Mouse (Mus musculus): ENCODE measurements around the gene Sec24d.
A peak's percentile ranks its signal among the peaks of the same experiment; 100 is the strongest.

Sec24d gene

DNA sequence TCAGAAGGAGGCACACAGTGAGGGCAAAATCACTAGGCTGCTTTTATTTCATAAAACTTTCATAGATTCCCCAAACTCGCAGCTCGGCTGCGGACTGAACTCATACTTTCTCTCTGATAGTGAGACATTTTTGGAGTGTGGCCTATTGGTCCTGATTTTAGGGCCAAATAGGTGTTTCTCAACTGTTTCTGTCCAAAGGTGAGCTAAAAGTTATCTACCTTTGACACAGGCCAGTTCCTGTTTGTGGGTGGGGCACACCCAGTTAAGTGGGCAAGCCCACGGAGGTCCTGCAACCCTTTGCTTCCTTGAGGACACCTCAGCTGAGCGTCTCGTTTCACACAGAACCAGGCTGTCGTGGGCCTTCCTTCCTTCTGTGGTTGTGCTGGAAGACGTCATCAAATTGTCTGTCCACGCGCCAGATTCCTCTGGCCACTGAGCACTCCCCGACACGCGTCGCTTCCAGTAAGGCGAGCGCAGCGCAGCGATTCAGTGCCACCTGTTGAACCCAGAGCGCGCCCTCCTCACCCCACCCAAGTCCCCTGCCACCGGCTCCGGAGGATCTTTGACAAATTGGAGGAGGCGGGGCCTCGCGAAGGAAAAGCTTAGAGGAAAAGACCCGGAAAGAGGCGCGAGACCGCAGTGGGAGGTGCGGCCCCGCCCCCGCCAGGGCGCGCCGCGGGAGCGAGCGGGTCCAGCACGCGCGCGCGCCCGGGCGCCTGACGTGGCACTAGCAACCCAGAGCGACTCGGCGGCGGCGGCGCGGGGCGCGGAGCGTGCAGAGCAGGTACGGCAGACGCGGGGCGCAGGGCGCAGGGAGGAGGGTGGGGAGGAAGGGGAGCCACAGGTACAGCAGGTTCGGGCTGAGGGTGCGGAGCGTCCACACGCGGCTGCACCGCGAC lies at the start of gene Sec24d:
Gene Sec24d (plus strand): TSS at position 703 of the 899 bp plus-strand sequence.
- DNase-seq = peak; percentile 91

DNA sequence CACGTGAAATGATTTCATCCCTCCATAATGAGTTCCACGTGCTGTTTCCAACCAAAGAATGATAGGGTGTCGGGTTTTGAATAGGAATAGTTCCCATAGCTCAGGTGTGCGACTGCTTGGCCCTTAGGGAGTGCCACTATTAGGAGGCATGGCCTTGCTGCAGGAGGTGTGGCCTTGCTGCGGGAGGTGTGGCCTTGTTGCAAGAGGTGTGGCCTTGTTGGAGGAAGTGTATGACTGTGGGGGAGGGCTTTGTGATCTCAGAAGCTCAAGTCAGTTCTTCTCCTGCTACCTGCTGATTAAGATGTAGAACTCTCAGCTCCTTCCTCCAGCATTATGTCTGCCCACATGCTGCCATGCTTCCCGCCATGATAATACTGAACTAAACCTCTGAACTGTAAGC lies 48.6 kb upstream of the Sec24d start:
- no peak for DNase-seq

DNA sequence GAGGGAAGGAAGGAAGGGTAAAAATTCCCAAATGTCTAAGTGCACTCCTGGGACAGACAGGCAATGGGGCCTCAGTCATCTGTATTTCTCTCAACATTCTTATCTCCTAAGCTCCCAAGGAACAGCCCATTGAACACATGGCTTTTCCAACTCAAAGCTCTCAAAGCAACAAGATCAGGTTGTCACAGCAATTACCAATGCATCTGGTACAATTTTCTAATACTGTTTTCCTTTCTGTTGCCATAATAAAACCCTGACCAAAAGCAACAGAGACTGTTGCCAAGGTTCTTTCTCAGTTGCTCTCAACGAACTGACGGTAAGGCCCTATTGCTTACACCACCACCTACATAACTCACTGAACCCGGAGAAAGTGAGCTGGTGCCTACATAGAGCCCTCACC lies 40.0 kb upstream of the Sec24d start:
- no peak for DNase-seq

DNA sequence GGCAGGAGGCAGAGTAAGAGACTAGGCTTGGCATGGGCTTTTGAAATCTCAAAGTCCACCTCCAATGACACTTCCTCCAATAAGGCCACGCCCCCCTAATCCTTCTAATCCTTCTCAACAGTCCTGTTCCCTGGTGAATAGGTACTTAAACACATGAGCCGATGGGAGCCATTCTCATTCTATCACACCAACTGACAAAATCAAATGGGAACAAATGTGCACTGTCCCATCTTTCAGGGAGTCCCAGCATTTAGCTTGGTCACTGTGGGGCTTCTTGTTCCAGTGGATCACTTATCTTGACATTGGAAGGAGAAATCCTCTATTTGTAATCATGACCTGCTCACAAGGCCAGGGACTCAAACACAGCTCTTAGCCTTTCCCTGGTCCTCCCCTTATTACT lies 35.6 kb upstream of the Sec24d start:
- DNase-seq = no peak

DNA sequence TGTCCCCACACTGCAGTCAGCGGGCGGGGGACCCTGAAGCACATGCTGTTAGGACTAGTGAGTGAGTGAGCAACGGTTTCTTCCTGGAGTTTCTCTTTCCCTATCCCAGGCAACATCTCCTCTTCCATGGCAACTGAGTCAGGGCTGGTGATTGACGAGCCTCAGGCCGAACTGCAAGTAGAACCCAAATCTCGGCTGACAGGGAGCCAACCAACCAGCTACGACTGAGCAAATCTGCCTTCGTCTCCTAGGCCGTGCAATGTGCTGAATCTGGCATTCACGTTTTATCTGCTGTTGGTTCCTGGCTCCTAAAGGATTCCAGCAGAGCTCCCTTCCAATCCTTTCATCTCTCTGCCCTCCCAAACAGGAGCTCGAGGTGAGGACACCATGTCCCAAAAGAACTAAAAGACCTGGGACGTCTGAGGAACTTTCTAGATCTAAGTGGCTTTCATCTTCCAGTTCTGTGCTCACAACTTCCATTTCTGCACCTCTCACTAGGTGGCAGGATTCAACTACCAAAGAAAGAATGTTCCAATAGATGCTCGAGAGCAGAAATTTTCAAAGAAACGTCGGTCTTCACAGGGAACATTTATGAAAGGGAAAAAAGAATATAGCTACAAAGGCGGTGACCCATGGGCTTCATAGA lies 32.9 kb upstream of the Sec24d start:
- DNase-seq = peak; percentile 53

DNA sequence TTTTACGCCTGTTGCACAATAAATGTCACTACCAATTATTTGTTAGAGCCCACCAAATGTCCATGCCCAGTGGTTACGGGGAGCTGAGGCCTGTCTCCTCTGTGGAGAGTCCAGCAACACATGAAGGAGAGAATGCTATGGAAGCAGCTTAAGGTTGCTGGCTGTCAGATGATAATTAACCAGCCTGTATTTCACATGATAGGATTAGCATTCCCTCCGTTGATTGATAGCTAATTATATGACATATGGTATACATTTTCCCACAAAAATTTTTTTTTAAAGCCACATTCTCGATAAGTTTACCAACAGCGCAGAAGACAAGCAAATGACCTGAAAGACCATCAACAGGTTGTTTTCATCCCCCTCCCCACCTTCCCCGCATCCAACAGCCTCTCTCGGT lies 31.8 kb upstream of the Sec24d start:
- peak; percentile 58 for DNase-seq

DNA sequence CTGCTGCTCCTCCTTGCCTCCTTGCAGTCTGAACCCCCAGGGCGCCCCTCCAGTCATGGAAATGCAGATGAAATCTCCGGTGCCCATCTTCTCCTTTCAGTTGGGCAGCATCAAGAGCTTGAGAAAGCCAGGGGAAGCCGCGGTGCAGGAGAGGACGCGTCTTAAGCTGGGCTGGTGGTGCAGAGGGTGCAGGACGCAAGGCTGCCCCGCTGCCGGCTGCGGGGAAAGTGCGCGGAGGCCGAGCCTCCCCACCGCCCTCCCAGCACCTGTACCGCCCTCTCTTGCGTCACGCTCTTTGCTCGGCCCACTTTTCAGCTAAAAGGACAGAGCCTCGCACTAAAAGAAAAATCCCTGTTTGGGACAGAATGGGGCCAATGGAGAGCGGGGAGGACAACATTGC lies 31.3 kb upstream of the Sec24d start, which contains the start of gene Synpo2:
Gene Synpo2 (minus strand): TSS at position 229 of the 400 bp plus-strand sequence.
- DNase-seq = peak; percentile 71

DNA sequence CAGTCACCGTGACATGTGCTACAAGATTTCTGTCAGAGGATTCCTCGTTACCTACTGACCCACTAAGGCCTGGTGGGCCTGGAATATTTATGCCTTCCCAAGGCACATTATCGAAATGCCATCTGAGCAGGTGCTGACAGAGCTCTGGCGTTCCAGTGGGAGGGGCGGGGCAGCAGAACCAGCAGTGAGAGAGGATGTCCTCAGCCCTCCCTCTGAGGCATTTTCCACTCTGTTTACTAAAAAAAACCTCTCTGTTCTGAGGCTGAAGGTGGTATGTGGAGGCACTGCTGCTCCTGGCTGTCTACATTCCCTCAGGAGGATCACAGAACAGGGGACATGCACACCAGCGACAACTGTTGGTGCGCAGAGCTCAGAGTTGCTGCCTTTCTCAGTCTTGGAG lies 30.2 kb upstream of the Sec24d start:
- DNase-seq = peak; percentile 70

DNA sequence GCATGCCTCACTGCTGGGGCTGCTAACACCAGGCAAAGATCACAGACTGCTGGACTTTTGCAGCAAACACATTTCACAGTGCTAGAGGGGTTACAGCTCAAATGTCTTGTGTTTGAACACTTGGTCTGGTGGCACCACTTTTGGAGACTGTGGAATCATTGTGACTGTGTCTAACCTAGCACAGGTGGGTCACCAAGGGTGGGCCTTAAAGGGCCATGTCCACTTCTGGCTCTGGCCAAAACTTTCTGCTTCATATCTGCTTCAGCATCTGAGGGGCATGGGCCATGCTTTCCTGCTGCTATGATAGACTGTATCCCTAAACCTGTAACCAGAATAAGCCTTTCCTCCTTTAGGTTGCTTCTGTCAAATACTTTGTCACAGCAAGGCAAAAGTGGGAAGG lies 29.8 kb upstream of the Sec24d start:
- DNase-seq = no peak

DNA sequence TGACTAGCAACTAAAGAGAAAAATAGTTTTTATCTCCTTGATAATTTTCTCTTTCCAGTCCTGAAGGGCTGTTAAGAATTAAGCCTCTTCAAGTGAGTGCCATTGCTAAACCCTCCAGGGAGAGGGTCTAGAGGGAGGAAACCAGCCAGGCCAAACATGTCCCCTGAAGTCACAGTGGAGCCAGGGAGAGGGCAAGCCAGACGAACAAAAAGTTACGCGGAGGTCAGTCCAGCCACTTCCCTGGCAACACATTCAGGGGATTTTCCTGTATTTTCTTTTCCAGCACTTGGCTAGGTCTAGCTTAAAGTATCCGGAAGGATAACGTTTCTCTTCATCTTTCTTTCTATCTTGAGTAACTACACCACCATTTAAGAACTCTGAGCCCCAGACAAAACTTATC lies 22.9 kb upstream of the Sec24d start:
- DNase-seq = no peak

DNA sequence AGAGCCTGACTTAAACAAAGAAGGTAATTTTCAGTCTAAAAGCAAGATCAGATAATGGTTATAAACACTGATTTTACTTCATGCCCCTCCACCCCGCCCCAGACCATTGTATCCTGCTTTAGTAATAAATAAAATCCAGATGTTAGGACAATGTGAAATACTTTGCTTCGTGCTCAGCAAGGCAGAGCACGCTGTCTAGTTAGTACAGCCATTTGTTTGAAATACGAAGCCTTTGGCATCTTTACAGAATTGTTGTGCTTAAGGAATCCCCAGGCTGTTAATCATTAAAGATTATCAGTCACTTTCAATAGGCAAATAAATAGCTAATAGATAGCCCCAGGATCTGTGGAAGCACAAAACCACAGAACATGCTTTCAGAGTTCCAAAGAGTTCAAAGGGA lies 21.6 kb upstream of the Sec24d start:
- no peak for DNase-seq

DNA sequence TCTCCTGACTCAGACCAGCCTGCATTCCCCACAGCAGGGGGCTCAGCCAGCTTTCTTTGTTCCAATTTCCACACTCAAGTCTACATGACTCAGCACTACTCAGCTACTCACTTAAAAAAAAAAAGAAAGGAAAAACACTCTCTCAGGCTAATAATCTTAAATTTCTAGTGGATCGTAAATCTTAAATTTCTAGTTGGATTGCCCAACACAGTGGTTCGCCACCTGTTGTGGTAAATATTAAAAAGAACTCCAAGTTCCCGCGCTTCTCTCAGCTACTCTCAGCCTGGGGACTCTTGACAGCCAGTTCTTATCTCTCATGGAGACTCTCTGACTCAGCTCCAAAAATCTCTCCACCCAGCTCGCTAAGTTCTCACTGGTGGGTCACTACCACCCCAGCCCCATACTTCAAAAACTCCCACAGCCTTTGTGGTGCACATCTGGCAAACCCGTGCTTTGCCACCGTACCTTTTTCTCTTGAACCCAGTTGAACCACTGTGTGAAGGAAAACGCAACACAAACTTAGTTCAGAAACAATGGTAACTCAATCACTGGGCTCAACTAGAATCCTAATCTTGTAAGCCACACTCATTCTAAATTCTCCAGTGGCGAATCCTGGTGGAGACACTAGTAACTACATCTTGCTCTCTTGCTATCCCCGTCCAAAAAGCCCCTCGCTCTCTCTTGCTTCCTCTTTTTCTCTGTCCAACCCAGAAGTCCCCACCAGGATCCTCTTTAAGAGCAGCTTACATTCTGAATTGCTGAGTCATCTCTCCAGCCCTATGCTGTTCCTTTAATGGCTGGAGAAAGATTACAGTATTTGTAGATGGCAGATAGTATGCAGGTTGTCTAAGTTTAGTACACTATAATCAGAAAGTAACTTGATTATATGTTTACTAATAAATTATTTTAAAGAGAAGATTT lies 10.8 kb upstream of the Sec24d start:
- DNase-seq = no peak

DNA sequence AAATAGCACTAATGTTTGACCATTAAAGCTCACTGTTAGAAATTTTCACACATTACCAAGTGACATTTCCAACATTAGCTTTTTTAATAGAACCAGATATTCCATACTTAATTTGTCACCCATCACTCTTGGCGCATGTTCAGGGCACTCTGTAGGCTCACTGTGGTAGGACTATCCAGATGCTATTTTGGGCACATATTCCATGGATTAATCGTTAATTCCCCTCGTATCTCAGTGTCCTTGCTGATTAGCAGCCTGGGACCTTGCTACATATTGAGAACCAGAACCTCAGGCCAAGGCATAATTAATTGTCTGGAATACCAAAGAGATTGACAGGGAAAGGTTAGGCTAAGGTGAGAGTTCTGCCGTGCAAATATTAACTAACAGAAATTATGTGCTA lies 8.5 kb upstream of the Sec24d start:
- DNase-seq = no peak

DNA sequence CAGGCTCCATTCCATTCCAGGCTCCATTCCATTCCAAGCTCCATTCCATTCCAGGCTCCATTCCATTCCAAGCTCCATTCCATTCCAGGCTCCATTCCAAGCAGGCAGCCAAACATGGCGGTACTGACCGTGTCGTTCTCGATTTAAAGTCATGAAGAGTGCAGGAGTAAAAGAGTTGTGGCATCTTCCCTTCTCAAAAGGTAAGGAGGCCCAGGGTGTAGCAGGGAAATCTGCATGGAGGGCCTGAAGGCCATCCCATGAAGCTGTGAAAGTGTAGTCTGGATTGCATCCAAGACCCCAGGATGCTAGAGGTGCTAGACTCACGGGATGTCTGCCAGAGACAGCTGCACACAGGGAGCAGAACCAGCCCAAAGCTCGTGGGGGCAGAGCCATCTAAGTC lies 2.5 kb upstream of the Sec24d start:
- peak; percentile 23 for DNase-seq

DNA sequence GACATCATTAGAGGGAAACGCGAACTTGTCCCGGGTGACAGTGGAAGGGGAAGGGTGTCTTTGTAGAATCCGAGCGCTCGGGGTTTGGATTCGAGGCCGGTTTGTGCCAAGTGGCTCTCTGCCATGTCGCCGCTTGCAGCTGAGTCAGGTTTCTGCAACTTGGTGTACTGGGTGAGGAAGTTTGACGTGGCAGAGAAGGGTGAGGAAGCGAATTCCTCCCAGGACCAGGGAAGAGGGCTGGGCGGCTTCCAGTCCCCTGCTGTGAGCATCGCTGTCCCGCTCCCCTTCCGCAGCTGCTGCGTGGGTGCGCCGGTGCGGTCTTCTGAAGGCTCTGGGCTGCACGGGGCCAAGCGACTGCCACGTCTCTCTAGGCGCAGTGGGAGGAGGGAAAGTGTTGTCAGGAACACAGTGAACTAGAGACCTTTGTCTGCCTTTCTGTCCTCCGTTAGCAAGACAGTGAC lies 516 bp downstream of the Sec24d start:
- no peak for DNase-seq

DNA sequence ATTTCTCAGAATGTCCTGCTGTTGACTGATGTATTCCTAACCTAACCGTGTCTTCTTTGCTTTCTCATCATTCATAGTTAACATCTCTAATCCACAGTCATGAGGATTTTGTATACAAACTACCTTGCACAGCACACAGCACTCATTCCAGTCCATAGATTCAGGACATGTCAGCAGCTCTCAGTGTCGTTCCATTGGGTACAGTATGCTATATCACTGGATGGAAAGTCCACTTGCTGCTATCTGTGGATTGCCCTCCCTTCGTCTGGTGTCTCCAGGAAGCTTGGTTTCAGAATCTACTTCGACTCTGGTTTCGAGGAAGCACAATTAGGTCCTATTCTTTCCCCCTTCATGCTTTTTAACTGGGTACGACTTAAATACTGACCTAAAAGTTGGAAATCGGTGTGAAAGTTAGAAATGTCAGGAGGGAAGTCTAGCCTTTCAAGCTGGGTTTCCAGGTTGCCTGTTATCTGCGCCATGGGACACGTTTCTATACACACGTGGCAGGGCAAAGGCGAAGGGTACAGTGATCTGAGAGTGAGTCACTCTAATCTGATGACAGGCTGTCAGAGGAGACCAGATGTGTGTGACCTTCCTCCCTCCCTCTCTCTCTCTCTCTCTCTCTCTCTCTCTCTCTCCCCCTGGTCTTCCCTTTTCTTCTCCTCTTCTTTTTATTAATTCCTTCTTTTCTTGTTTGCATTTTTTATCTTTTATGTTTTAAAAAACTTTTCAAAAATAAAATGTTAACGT lies 15.8 kb downstream of the Sec24d start:
- no peak for DNase-seq

DNA sequence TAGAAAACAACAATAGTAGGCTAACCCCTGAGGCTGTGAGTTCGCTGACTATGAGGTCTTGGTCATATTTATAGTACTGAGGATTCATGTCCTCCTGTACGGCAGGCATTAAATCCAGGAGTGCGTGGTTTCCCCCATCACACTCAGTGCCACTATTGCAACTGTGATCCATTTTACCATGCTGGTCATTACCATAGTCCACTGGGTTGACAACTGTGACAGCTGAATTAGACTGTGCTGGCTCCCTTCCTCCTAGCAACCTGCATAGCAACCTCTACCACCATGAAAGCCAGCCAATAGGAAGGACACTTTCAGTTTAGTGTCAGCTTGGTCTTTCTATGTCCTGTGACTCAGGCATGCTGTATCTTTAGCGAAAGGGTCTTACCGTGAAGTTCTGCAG lies 17.0 kb downstream of the Sec24d start:
- DNase-seq = no peak

DNA sequence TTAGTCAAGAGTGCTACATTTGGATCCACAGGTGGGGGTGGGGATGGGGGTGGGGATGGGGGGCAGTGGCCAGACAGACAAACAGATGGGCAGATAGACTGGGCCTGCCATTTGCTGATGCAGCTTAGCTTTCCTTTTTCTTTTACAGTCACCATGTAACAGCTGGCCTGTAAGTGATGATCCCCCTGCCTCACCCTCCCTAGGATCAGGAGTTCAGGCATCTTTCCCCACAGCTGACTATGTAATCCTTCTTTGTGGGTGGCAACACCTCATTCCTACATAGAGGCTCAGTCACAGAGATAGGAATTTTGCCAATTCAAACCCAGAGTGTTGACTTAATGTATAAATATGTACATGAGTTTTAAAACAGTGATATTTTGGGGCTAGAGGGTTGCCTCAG lies 18.4 kb downstream of the Sec24d start:
- no peak for DNase-seq

DNA sequence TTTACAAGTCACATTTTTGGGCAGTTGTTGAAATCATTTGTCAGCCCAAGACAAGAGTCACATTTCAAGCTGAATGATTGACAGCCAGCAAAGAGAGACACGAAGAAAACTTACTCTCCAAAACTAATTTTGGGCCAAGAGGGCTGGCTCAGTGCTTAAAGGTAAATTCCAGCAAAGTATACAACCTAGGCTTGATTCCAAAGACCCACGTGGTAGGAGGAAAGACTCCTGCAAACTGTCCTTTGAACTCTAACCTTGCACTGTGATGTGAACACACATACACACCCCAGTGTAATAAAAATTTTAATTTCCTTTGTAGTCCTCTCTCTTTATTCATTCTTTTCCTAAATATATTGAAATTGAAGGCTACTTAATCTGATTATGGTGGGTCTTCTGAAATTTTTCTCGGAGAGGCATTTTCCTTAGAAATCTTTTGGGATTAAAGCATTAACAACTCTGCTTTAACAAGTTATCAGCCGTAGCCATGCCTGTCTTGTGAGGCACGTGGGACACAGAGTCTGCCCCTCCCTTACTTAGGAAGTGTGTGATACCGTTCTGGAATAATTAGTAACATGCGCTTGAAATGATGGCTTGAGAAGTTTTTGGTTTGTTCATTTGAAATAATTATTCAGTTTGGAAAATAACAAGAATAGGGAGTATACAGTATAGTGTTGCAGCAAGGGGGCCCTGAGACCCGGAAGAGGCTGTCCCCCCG lies 21.8 kb downstream of the Sec24d start:
- no peak for DNase-seq

DNA sequence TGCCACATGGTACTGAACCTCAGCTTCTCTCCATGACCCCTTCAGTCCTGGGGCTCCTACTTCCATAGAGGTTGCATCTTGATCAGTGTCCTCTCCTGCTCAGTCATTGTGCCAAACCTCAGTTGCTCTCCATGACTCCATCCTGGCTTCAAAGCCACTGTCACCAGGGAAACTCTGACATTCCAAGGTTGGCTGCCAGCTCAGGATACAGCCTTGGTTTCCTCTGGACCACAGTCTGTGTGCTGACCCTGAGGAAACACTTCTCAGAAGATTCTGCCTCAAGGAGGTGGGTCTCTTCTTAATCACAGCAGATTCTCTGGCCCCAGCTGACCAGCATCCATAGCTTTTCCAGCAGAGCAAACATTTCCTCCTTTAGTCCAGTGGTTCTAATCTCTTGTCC lies 24.4 kb downstream of the Sec24d start:
- DNase-seq = no peak

DNA sequence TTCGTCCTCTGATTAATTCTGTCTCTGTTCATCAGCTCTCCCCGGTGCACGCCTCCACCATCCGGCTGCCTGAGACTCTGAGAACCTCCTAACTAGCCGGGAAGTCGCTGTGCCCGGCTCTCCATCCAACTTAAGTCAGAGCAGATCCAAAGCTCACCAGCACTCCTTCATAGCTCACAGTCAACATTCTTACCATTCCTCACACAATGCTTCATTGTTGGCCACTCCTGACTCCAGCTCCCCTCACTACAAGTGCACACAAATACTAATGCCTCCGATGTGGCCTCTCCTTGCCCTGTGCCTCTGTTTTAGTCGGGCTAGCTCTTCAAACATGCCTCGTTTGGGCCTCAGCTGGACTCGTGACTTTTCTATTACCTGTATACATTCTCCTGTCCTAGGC lies 29.4 kb downstream of the Sec24d start:
- DNase-seq = no peak

DNA sequence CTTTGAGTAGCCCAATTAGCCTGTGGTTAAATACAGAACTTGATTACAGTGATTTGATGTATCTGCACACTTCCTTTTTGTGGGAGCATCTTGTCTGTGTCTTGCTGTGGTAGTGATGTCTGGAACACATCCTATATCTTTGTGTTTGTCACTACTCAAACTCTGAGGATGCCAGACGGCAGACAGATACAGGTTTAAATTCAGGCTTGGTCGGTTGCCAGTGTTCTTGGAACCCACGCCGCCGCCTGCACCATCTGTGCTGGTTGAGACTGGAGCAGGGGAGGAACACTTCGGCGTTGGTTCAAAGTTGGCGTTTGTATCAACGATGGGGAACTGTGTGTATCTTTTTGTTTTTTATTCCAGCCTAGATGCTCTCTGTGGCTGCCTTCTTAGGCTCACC lies 31.0 kb downstream of the Sec24d start:
- DNase-seq = no peak
